Mouse (Mus musculus) megakaryocyte progenitor cell, adult 5-6 weeks (primary cell): ENCODE measurements around the gene Rho. TPM values are rescaled to one million over a fixed set of nuclear protein-coding genes. Genes with fewer than 3 reads are reported as not detected.

Experiments used
- ATAC-seq: replicated peaks from 2 replicates; pipeline ENCODE4 v1.8.0; 2016; ENCODE audit warnings: mild to moderate bottlenecking, moderate TSS enrichment, inconsistent platforms; ENCODE audit not compliant: poor library complexity
- total RNA-seq, 2 experiments: library from RNA; stranded (forward) in 1 of 2; stranded (reverse) in 1 of 2; fragments of 157-497, 149-512 nt in 1 of 2; fragments of 200-1000 nt in 1 of 2; gene quantifications; 2 replicates each; pipeline versions ENCODE4 v1.2.3 to v1.2.4; 2015 to 2017

Rho gene
- total RNA-seq (2015) = 0.15 TPM in 1 of 2 replicates, not detected in the other
- 0.34 TPM in 1 of 2 replicates, not detected in the other for total RNA-seq (2017)

DNA sequence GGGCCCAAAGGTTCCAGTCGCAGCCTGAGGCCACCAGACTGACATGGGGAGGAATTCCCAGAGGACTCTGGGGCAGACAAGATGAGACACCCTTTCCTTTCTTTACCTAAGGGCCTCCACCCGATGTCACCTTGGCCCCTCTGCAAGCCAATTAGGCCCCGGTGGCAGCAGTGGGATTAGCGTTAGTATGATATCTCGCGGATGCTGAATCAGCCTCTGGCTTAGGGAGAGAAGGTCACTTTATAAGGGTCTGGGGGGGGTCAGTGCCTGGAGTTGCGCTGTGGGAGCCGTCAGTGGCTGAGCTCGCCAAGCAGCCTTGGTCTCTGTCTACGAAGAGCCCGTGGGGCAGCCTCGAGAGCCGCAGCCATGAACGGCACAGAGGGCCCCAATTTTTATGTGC, at the start of gene Rho:
Gene Rho (plus strand): TSS at position 110 of the 400 bp plus-strand sequence.
- ATAC-seq = no peak

GRCm38 (mm10) chr6:115884018-115884417, 47.5 kb upstream of the Rho start:
- no peak for ATAC-seq

GRCm38 (mm10) chr6:115886894-115887293, 44.7 kb upstream of the Rho start:
- ATAC-seq = peak; percentile 82

DNA sequence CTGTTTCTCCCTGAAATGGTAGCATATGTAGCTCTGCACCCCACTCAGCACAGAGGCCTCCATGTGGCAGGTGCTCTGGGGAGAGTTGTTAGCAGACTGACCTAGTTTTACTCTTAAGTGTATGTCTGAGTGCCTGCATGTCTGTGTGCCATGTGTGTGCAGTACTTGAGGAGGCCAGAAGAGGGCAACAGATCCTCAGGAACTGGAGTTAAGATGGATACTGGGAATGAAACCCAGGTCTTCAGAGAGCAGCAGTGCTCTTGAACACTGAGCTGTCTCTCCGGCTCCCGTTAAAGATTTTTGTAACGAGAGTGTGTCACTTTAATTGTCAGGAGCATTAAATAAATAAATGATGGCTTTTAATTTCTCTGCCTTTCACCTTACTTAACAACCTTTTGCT, 43.3 kb upstream of the Rho start:
- peak; percentile 68 for ATAC-seq

- no peak for ATAC-seq
Observed at GRCm38 (mm10) chr6:115890601-115891000, 40.9 kb upstream of the Rho start.

GRCm38 (mm10) chr6:115891061-115891460, 40.5 kb upstream of the Rho start:
- ATAC-seq = no peak

DNA sequence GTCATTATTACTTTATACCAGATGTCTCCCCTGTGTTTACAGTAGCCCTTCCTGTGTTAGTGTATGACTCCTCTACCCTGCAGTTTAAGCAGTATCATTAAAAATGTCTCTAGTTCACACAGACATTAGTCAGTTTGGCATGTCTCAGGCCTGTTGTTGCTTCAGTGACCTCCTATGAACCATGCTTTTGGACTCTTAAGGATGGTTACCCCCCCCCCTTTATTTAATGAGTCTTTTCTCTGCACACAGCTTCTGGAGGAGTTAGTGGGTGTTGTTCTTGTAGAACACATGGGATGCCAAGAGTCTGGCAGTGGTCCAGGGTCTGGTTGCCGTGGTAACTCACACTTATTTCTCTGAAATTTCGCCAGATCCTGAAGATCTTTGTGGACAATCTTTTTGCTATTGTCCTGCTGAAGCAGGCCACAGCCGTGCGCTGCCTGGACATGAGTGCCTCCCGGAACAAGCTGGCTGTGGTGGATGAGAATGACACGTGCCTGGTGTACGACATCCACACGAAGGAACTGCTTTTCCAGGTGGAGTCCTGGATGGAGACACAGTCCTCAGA, 40.0 kb upstream of the Rho start:
- ATAC-seq = no peak

DNA sequence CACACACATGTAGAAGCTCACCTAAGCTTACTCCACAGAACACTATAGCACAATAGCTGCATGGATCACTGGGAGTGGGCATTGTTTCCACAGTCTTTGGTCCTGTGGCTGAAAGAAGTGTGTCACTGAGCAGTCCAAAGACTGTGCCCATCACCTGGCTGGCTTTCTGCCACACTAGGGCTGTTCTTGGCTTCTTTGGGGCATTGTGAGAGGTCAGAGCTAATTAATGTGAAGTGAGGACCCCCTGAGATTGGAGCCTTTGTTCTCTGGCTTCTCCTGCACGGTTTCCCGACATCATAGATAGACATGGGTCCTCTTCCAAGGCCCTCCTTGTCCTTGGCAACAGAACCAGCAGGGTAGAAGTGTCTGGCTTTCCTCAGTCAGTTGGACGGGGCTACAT, 39.2 kb upstream of the Rho start:
- ATAC-seq = no peak

GRCm38 (mm10) chr6:115896346-115896745, 35.2 kb upstream of the Rho start:
- ATAC-seq = no peak

- ATAC-seq = peak; percentile 59
Observed at GRCm38 (mm10) chr6:115897117-115897516, 34.4 kb upstream of the Rho start.

DNA sequence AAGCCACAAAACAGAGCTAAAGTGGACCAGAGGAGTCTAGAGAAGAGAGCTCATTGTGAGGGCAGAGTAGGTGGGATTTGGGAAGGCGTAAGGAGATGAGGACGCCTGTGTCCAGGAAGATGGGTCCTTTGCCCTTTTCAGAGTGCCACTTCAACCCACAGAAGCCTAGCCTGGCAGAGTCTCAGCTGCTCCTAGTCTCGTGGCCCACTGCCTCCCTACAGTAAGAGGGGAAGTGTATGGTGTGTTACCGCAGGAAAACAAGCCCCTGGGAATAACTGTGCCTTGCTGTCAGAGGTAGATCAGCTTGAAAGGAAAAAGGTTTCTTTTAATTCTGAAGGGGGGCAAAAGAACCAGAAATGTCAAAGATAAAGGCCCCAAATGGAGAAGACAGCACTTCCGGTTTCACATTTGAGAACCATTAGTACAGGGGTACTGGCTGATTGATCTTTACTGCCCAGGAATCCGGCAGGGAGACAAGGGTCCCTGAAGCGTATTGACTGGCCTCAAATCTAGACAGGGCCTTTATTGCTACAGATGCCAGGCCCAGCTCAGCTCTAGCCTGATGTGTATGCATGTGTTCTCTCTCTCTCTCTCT, 33.5 kb upstream of the Rho start:
- no peak for ATAC-seq

DNA sequence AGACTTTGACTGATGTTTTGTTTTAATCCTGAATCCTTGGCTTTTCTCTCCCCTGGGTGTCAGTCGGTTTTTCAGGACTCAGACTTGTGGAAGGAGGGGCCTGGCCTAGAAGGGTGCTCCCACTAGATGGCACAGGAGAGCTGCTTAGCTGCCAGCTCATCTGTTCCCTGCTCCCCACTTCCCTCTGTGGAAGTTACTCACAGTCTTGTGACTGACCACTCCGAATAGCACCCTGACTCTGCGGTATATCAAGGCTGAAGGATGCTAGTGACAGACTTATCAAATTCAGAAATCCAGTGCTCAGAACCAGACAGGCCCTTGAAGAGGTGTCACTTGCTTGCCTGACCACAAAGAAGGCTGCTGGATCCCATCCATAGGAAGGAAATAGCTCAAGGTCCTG, 30.5 kb upstream of the Rho start:
- ATAC-seq = peak; percentile 87

DNA sequence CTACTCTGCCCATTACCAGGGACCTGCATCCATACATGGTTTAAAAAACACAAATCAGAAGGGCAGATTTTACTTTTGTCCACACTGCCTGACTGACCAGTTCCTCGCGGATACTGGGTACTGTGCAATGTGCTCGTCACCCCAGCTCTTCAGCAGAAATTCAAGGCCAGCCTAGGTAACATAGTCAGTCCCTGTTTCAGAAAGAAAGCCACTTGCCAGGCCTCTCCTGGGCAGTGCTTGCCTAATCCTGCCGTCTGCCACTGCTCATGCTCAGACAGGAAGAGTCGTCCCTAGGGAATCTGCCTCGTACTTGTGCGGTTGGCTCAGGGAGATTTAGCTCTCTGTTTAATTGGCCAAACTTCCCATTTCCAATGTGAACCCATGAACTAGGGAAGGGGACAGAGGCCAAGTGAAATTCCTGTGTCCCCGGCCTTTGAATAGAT, 30.0 kb upstream of the Rho start:
- ATAC-seq = no peak

DNA sequence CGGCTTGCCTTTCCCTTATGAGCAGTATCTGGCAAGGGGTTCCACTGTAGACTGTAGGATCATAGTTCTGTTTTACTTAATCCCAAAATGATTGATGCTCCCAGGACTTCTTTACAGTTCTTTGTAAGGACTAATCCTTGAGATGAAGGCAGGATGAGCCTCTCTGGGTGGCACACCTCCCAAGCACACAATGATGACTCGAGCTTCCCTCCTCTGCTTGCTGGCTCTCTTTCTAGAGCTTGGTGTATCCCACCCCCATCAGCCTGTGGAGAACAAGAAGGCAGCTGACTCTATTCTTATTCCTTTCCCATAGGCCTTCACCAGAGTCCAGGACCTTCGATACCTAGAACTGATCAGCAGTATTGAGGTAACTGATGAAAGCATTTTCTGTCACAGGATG, 29.0 kb upstream of the Rho start:
- ATAC-seq = no peak

DNA sequence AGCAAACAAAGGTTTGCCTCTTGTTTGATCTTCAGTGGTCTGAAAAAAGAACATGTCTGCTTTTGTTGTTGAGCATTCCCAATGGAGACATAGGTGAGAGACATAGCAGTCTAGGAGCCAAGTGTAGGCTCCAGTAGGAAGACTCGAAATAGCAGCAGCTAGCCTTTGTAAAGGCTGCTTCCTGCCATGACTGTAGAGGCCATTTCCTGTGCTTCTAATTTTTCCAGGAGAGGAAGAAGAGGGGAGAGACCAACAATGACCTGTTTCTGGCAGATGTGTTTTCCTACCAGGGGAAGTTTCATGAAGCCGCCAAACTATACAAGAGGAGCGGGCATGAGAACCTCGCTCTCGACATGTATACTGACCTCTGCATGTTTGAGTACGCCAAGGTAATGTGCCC, 26.0 kb upstream of the Rho start:
- no peak for ATAC-seq

DNA sequence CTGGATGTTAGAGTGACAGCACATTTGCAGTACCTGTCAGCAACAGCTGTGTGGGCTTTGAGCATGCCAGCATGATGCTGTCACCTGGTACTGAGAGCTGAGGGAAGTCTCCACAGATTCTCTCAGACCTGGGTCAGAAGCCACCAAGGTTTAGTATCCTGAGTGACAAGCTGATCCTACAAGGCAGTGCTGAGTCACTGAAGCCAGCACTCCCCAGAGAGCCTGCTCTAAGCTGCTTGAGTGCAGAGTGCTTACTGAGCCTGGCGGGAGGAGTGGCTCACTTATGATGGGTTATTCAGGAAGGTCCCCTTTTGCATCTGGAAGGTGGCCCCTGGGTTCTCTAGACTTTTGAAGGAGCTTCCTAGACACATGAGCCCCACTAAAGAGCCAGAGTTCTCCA, 25.1 kb upstream of the Rho start:
- ATAC-seq = 0 out of 2 replicates have a peak, but pooled peaks have one; percentile 14

DNA sequence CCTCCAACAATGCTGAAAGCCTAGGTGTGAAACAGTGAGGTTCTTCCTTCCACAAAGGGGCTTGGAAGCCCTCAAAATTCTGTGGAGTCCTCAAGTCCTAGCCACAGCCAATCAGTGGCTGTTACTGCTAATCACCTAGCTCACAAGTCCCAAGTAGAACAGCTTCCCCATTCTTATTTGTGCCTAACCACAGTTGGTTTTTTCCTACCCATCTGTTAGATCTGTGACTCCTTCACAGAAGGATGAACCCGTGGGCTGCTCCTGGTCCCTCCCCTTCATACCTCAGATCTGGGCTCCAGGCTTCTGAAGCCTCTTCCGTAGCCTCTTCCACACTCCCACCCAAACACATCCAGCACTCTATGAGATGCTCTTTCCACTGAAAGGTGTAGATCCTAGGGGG, 24.7 kb upstream of the Rho start:
- ATAC-seq = peak; percentile 50

DNA sequence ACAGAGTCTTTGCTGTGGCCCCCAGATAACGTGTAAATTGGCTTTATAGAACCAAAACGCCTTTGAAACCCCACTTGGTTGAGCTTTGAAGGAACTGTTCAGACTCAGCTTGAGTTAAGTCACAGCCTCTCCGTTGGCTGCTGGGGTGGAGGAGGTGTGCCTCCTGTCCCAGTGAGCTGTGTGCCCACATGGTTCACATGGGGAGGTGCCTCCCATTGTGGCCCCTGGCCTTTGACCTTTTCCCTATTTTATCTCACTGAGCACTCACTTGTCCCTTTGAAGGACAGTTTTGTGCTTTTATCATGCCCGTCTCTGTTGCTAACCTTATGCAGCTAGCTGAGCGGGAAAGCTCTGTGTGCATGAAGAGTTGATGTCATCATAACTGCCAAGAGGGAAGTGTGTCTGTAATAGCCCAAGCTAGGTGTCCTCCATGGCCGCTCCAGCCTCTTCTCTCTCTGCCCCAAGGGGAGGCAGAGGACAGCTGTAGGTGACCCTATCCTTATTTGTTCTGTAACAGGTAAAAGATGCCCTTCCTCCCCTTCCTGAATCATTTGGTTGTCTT, 23.0 kb upstream of the Rho start:
- ATAC-seq = peak; percentile 54

- ATAC-seq = peak; percentile 63
Observed at GRCm38 (mm10) chr6:115909052-115909451, 22.5 kb upstream of the Rho start.

GRCm38 (mm10) chr6:115909940-115910339, 21.6 kb upstream of the Rho start:
- peak; percentile 26 for ATAC-seq

- ATAC-seq = no peak
Observed at GRCm38 (mm10) chr6:115911763-115912162, 19.8 kb upstream of the Rho start.

- ATAC-seq = no peak
Observed at GRCm38 (mm10) chr6:115913482-115913881, 18.1 kb upstream of the Rho start.
